Mouse (Mus musculus) left cerebral cortex, adult 18-20 months (tissue): Measurements from ENCODE around the gene Smug1. TPM values are rescaled to one million over a fixed set of nuclear protein-coding genes. Genes with fewer than 3 reads are reported as not detected.

Experiments
- DNase-seq, 2 experiments: peaks; one replicate each; pipeline ENCODE4 v3.0.0; 2021 to 2022; ENCODE audit warnings: low spot score in 2 of 2, mixed read lengths in 1 of 2
- total RNA-seq, 2 experiments: library from RNA; stranded (reverse); gene quantifications; 2 replicates each; pipeline ENCODE4 v1.2.3; 2021

Gene Smug1
- total RNA-seq, 2 experiments from 2014 or later: 21.8 to 22.6 TPM

GRCm38 (mm10) chr15:103106201-103106600 is 60.7 kb downstream of the Smug1 start:
- no peak for DNase-seq

Other genes with a start within 250 kb of the Smug1 start
- not detected for gene Hoxc13, start 246.0 kb downstream of the Smug1 start, total RNA-seq
- gene Hoxc12, start 230.3 kb downstream of the Smug1 start, total RNA-seq: not detected
- not detected for gene Hoxc11, start 212.7 kb downstream of the Smug1 start, total RNA-seq
- not detected for gene Hoxc10, start 200.3 kb downstream of the Smug1 start, total RNA-seq
- gene Hoxc5, start 199.6 kb downstream of the Smug1 start, total RNA-seq: not detected
- not detected for gene Hoxc9, start 190.7 kb downstream of the Smug1 start, total RNA-seq
- gene Hoxc8, start 176.5 kb downstream of the Smug1 start, total RNA-seq: not detected
- not detected for gene Hoxc6, start 168.8 kb downstream of the Smug1 start, total RNA-seq
- not detected for gene Hoxc4, start 148.2 kb downstream of the Smug1 start, total RNA-seq
- 100 to 1,000 TPM; 181 to 182 TPM for gene Cbx5, start 72.7 kb upstream of the Smug1 start, total RNA-seq
- gene Hnrnpa1, start 73.3 kb upstream of the Smug1 start, total RNA-seq: 100 to 1,000 TPM; 232 to 268 TPM
- under 1 TPM in 1 of 2 experiments, not detected in 1; 0.40 TPM for gene Nfe2, start 91.3 kb upstream of the Smug1 start, total RNA-seq
- gene Copz1, start 105.6 kb upstream of the Smug1 start, total RNA-seq: 10 to 100 TPM; 93.5 to 97.5 TPM
- 1 to 10 TPM in 1 of 2 experiments, under 1 TPM in 1; 0.42 to 1.0 TPM for gene Gpr84, start 143.5 kb upstream of the Smug1 start, total RNA-seq
- gene Zfp385a, start 173.0 kb upstream of the Smug1 start, total RNA-seq: 10 to 100 TPM; 72.0 to 79.3 TPM
- gene Itga5, start 199.7 kb upstream of the Smug1 start, total RNA-seq: 1 to 10 TPM; 2.6 to 3.9 TPM